Mouse (Mus musculus) left cerebral cortex, adult 8-10 months (tissue): ENCODE data around the gene Cdrt4. TPM values are rescaled to one million over a fixed set of nuclear protein-coding genes. Genes with fewer than 3 reads are reported as not detected.

Source experiments
- DNase-seq, 2 experiments: peaks; one replicate each; pipeline ENCODE4 v3.0.0; 2022; ENCODE audit warnings: low spot score in 2 of 2
- total RNA-seq, 4 experiments: library from RNA; stranded (reverse); gene quantifications; 2 replicates each; pipeline ENCODE4 v1.2.4; 2022

The Cdrt4 gene
- total RNA-seq = not detected

DNA sequence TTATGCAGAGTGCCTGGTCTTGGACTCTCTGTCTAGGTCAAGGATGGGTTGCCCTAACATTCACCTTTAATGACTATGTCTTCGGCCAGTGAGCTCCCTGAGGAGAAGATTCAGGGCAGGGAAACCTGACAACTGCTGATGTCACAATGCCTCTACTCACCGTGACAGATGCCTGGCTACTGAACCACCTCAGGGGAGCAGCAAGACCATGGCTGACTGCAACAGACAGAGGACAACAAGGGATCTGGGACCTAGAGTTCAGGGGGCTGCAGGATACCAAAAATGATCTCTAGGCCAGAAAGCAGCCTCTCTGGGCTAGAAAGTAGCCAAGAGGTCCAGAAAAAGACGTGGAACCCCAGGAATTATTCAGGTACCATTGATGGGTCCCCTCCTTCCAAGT lies at the start of gene Cdrt4:
Gene Cdrt4, plus strand, starts transcription at position 182 of the 400 bp plus-strand sequence.
- DNase-seq = no peak

DNA sequence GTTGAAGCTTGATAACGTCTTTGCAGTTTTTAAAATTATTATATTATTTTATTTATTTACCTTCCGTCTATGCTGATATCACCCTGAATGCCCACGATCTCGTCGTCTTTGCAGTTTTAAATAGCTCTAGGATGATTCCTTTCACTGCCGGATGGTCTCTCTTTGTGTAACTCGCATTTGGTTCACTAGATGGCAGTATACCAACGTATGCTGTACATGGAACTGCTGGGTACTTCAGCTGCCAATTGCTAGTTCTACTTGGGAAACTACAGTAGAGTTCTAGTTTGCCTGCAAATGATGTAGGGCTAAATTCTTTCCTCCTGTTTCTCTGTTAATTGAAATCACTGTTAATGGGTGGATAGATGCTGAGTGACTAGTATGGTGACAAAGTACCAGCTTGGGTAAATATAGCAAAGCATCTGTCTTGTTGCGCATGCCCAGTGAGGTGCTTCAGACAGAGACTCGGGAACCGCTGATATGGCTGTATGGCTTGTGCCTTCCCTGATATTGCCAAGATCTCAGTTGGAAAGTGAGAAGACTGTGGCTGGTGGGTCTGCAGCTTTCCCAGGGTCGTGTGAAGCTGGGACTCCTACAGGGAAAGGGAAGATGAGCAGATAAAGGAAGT lies 49.2 kb upstream of the Cdrt4 start:
- DNase-seq = peak in 1 of 2 experiments; percentile 41

DNA sequence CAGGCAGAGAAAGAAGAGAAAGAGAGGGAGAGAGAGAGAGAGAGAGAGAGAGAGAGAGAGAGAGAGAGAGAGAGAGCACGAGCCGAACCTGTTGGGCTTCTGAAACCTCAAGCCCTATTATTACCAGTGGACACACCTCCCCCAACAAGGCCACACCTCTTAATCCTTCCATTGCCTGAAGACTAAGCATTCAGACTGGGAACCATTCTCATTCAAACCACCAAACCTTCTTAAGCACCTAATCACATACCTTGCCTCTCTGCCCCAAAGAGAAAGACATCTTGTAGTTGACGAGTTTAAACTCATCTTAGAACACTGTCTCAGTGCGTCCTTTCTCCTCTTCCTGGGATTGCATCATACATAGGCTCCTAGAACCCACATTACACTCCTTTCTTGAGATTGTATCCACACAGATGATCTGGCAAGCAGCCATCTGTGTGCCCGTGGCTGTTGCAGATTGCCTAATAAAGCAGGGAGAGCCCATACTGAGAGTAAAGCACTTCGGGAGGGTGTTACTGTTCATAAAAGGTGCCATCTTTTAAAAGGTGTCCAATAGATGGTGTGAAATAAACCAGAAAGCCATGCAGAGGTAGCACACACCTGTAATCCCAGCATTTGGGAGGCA lies 47.0 kb upstream of the Cdrt4 start:
- no peak for DNase-seq

DNA sequence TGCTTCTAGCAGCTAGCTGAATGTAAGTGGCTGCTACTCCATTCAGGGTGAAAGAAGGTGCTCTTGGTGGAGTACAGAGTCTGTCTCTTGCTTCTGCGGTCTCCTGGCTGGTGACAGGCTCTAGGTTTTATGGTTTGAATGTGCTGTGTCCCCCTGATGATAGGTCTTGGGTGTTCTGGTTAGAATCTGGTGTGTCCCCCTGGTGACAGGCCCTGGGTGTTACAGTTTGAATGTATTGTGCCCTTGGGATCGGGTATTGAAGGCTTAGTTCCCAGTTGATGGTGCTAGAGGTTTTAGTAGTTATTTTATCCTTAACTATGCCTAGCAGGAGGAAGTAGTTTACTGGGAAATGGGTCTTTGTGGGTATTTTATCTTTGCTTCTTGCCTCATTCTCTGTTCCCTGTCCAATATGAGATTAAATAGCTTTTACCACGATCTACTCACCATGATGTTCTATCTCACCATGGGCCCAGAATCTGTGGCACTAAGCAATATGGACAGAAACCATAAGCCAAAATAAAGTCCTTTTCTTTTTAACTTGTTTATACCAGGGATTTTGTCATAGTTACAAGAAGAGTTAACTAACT lies 41.2 kb upstream of the Cdrt4 start:
- no peak for DNase-seq

DNA sequence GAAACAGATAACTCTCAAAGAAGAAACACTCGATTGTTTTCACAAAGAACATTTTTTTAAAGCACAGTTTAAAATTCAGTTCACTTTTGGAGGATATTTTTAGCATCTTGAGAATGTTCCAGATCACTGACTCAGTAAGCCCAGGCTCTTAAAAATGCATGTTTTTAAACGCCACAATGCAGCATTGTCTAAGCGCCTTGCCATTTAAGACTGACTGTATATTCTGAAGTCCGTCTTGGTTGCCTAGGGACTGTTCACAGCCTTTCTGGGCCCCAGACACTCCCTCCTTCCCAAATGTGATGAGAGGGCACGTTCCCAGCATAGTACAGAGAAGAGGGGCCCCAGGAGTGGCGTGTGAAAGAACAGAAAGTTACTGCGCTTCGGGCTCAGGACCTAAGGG lies 39.6 kb upstream of the Cdrt4 start:
- DNase-seq = no peak

GRCm38 (mm10) chr11:62913141-62913540 lies 37.9 kb upstream of the Cdrt4 start:
- no peak for DNase-seq

DNA sequence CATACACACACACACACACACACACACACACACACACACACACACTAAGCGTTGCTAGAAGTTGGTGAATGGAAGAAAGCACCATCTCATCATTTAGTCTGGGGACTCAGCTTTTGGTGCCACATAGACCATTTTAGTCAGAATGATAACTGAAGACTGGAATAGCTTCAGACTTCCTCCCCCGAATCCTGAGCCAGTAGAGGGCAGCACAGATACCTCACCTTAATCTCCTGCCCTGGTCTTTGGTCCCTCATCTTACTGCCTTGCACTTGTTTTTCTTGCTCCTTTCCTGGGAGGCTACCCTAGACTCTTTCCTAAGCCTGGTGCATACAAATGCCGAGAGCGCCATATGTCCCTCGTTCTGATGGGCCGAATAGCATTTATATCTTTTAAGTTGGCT lies 36.5 kb upstream of the Cdrt4 start:
- DNase-seq = no peak

- DNase-seq = no peak
These were observed 35.5 kb upstream of the Cdrt4 start for GRCm38 (mm10) chr11:62915486-62915885.

DNA sequence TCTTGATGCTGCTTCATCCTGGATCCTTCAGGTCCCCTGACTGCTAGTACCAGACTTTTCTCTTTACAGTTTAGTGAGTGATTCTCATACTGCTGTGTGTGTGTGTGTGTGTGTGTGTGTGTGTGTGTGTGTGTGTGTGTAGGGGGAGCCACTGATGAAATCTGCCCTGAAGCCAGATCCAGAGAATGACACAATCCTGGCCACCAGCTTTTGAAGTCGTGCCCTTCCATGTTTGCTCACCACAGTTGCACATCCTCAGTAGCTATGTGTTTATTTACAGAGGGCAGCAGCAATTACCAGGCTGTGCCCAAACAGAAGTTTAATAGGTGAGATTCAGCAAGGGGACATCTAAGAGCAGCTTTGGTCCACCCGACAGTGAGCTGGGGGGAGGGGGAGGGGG lies 34.2 kb upstream of the Cdrt4 start:
- no peak for DNase-seq

GRCm38 (mm10) chr11:62919946-62920742 lies 30.8 kb upstream of the Cdrt4 start:
- DNase-seq = no peak

DNA sequence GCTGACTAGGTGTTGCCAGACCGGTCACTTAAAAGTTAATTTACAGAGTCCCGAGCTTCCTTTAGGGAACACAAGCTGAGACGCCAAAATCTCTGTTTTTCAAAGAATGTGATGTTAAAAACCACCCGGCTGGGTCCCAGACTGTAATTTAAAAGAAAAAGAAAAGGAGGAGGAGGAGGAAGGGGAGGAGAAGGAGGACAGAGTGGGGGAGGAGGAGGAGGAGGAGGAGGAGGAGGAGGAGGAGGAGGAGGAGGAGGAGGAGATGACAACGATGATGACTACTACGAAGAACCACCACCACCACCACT lies 30.3 kb upstream of the Cdrt4 start:
- DNase-seq = no peak

GRCm38 (mm10) chr11:62921052-62921977 lies 29.7 kb upstream of the Cdrt4 start:
- peak; percentile 88 to 89 for DNase-seq

GRCm38 (mm10) chr11:62924091-62924761 lies 26.8 kb upstream of the Cdrt4 start:
- DNase-seq = no peak

DNA sequence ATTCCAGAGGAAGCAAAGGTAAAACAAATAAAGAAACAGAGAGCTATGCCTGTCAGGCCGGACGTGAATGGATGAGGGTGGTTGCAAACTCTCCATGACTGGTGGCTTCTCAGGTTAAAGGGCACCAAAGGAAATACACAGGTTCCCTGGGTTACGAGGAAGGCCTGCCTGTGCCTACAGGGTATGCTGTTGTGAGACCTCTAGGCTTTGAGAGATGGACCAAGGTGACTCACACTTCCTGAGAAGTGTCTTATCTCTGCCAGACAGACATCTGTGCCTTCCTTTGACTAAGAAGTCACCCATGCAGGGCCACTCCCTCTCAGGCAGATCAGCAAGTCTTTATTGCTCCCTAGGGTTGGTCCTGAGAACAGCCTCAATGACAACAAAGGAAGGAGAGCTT lies 21.2 kb upstream of the Cdrt4 start:
- DNase-seq = no peak

DNA sequence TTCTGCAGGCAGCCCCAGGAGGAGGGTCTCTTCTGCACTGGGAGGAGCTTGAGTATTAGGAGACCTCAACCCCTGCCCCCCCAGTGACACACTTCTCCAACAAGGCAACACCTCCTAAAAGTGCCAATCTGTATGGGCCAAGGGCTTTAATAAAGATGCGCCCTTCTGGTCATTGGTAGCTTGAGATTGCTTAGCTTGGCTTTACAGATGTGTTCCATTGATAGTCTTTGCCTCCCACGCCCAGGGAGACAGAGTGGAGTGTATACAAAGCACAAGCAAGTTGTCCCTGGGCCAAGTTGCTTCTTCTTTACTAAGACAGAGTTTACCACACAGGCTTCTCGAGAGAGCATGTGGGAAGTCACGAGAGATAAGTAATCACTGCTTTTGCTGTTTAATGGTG lies 20.4 kb upstream of the Cdrt4 start:
- DNase-seq = no peak

GRCm38 (mm10) chr11:62931141-62931540 lies 19.9 kb upstream of the Cdrt4 start:
- DNase-seq = no peak

GRCm38 (mm10) chr11:62933099-62933498 lies 17.9 kb upstream of the Cdrt4 start:
- no peak for DNase-seq

- no peak for DNase-seq
These were observed 16.0 kb upstream of the Cdrt4 start for GRCm38 (mm10) chr11:62934795-62935514.

- no peak for DNase-seq
These were observed 13.0 kb upstream of the Cdrt4 start for GRCm38 (mm10) chr11:62937986-62938385.

DNA sequence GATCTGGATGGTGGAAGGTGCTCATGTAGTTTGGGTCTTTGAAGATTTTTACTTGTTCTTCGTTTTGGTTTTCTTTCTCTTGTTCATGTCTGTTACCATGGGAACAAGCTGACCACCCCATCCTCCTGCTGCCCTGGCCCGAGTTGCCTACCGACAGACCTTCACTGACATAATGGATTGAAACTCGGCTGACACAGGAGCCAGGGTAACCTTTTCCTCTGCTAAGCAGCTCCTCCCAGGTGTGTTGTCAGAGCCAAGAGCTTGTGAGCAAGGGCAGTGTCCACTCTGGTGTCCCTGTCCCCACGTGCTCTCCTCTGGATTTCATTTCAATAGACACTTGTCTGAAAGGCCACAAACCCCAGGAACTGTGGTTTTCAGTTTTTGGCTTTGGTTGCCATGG lies 12.1 kb upstream of the Cdrt4 start:
- DNase-seq = no peak
